8 mouse cellular contexts compared by ENCODE assay signal in genomic region chr3:97628391-97629001, GRCm38 (mm10). TPM values are rescaled to one million over a fixed set of nuclear protein-coding genes. Genes with fewer than 3 reads are reported as not detected.
DNase-seq lines count a peak whose midpoint lies in the region; ATAC-seq and TF ChIP-seq lines count a peak whose summit lies in the region.

Gene Fmo5, plus strand, starts transcription at chr3:97628804.

- peaks cover 4% of the 10 kb centered on the region; the same call in 1 of the 2 replicates for H3K79me2 ChIP-seq in liver, adult 2 months (ENCODE audit: control insufficient read depth, insufficient read depth, low read length)

- H3K4me1 ChIP-seq in bone marrow, adult 2 months (ENCODE audit: control insufficient read depth, insufficient read depth, low read length), result peaks cover 5% of the 10 kb centered on the region; the same call in 1 of the 2 replicates
- no peaks in the 10 kb centered on the region for H3K4me1 ChIP-seq in hindbrain, embryonic 14.5 days (replicated peaks; ENCODE audit: control insufficient read depth, insufficient read depth, low read length)
- peaks cover 21% of the 10 kb centered on the region for H3K4me1 ChIP-seq in liver, adult 2 months (ENCODE audit: control insufficient read depth, insufficient read depth, low read length)
- 0 out of 2 replicates have a peak, but pooled peaks cover 2% of the 10 kb centered on the region for H3K4me1 ChIP-seq in stomach, postnatal 0 days (replicated peaks; ENCODE audit: control insufficient read depth, insufficient read depth)

- H3K4me3 ChIP-seq in bone marrow, adult 2 months (replicated peaks; ENCODE audit: control insufficient read depth, low read depth, low read length), result peak within 1 kb of the TSS; percentile 56
- peak within 1 kb of the TSS; percentile 17 for H3K4me3 ChIP-seq in hindbrain, embryonic 14.5 days (replicated peaks; ENCODE audit: low read length)
- peak within 1 kb of the TSS; percentile 67 for H3K4me3 ChIP-seq in liver, adult 2 months (ENCODE audit: insufficient read depth, low read depth, low read length)
- peak within 1 kb of the TSS; percentile 46 for H3K4me3 ChIP-seq in stomach, postnatal 0 days (ENCODE audit: low read depth, low read length)

- ATAC-seq in hindbrain, embryonic 14.5 days (ENCODE audit: low FRiP score), result no peak
- peak; percentile 93 for ATAC-seq in stomach, postnatal 0 days (ENCODE audit: low FRiP score, low TSS enrichment)

- no peaks in the 10 kb centered on the region for H3K9me3 ChIP-seq in hindbrain, embryonic 14.5 days (ENCODE audit: control insufficient read depth, low read length)
- H3K9me3 ChIP-seq in stomach, postnatal 0 days (ENCODE audit: control insufficient read depth, low read length), result no peaks in the 10 kb centered on the region

- H3K27ac ChIP-seq in bone marrow, adult 2 months (ENCODE audit: control insufficient read depth, insufficient read depth, low read depth, low read length, poor library complexity), result peak within 1 kb of the TSS; percentile 73
- H3K27ac ChIP-seq in hindbrain, embryonic 14.5 days, result no peak within 1 kb of the TSS
- peak within 1 kb of the TSS; percentile 83 for H3K27ac ChIP-seq in liver, adult 2 months (replicated peaks; ENCODE audit: insufficient read depth, low read depth, low read length)
- H3K27ac ChIP-seq in stomach, postnatal 0 days (replicated peaks), result peak within 1 kb of the TSS; percentile 63

- peak; percentile 85 for DNase-seq in CD4-positive, CD25-positive, alpha-beta regulatory T cell, adult 2 months (ENCODE audit: low read depth, low spot score)
- DNase-seq in gastrocnemius, adult 18-20 months (ENCODE audit: low spot score), result peak; percentile 76
- DNase-seq in hindbrain, embryonic 14.5 days (ENCODE audit: low spot score), result no peak
- DNase-seq in liver, adult 2 months (ENCODE audit: extremely low read depth, low read depth, low spot score), result peak; percentile 91
- DNase-seq in monocyte, adult 2 months (ENCODE audit: low read depth in 1 of 2, low spot score in 2 of 2), result peak; percentile 8 to 17
- DNase-seq in stomach, postnatal 0 days (ENCODE audit: low spot score), result peak; percentile 82
- no peak for DNase-seq in layer of hippocampus, adult 9-11 months

- WGBS in bone marrow, adult 2 months, result under 1% methylated on average over 18 of the region's 18 CpGs
- WGBS in hindbrain, embryonic 14.5 days, result 7% methylated on average over 18 of the region's 18 CpGs
- WGBS in liver, adult 2 months, result under 1% methylated on average over 18 of the region's 18 CpGs
- WGBS in stomach, postnatal 0 days, result 1% methylated on average over 18 of the region's 18 CpGs

- peak within 1 kb of the TSS; percentile 47 for H3K4me2 ChIP-seq in hindbrain, embryonic 14.5 days (replicated peaks)
- peak within 1 kb of the TSS; percentile 54 for H3K4me2 ChIP-seq in stomach, postnatal 0 days (replicated peaks; ENCODE audit: low read depth)

- TF ChIP-seq CTCF in bone marrow, adult 2 months (IDR thresholded peaks at IDR 0.05; ENCODE audit: control insufficient read depth, insufficient read depth, low read length), result no peak
- TF ChIP-seq CTCF in liver, adult 2 months (IDR thresholded peaks at IDR 0.05; ENCODE audit: low read depth, low read length), result no peak
- no peak for TF ChIP-seq CTCF in stomach, postnatal 0 days (IDR thresholded peaks at IDR 0.05; ENCODE audit: low read depth)

- peak; percentile 73; the same call in 1 of the 2 replicates for TF ChIP-seq POLR2A in bone marrow, adult 2 months (IDR thresholded peaks at IDR 0.05; ENCODE audit: borderline replicate concordance, control insufficient read depth, low read depth, low read length)
- TF ChIP-seq POLR2A in liver, adult 2 months (IDR thresholded peaks at IDR 0.05; ENCODE audit: extremely low read depth, insufficient read depth, low read length), result peak; percentile 100

- H3K9ac ChIP-seq in hindbrain, embryonic 14.5 days, result no peak within 1 kb of the TSS
- peak within 1 kb of the TSS; percentile 86 for H3K9ac ChIP-seq in liver, adult 2 months (ENCODE audit: low read depth, low read length)
- peak within 1 kb of the TSS; percentile 63 for H3K9ac ChIP-seq in stomach, postnatal 0 days (ENCODE audit: low read length)

- no peaks in the 10 kb centered on the region for H3K27me3 ChIP-seq in hindbrain, embryonic 14.5 days (ENCODE audit: control insufficient read depth, insufficient read depth, low read length)
- no peaks in the 10 kb centered on the region for H3K27me3 ChIP-seq in liver, adult 2 months (ENCODE audit: control insufficient read depth, insufficient read depth, low read length)
- H3K27me3 ChIP-seq in stomach, postnatal 0 days (ENCODE audit: control insufficient read depth, insufficient read depth, low read length), result no peaks in the 10 kb centered on the region

- no peak for TF ChIP-seq EP300 in stomach, postnatal 0 days (optimal IDR thresholded peaks at IDR 0.05)

- no peaks in the 10 kb centered on the region for H3K36me3 ChIP-seq in hindbrain, embryonic 14.5 days (replicated peaks; ENCODE audit: control insufficient read depth, insufficient read depth)
- peaks cover 12% of the 10 kb centered on the region for H3K36me3 ChIP-seq in liver, adult 2 months (ENCODE audit: control insufficient read depth, insufficient read depth, low read length)
- H3K36me3 ChIP-seq in stomach, postnatal 0 days (ENCODE audit: control insufficient read depth, insufficient read depth, low read length), result no peaks in the 10 kb centered on the region

RNA-seq across cellular contexts. Expression of gene Fmo5, which starts in this region (rescaled TPM):
- 7.3 and 20.1 TPM in 2 replicates for polyA plus RNA-seq in bone marrow, adult 2 months (2011; ENCODE audit: insufficient read depth, insufficient read length, low replicate concordance, missing spikeins)
- 1 to 10 TPM; 5.7 to 6.5 TPM for total RNA-seq in gastrocnemius, adult 18-20 months (2021)
- 0.61 and 1.0 TPM in 2 replicates for polyA plus RNA-seq in hindbrain, embryonic 14.5 days (2014; fragmentation: Nextera tagmentation; extraction: Ambion mirVana)
- total RNA-seq in liver, adult 2 months (2014; rRNA removed), result 352 and 363 TPM in 2 replicates
- polyA plus RNA-seq in liver, adult 2 months (2012; rRNA removed), result 145 and 230 TPM in 2 replicates
- polyA plus RNA-seq in stomach, postnatal 0 days (2015; fragmentation: Nextera tagmentation; extraction: Ambion mirVana), result 26.4 and 31.8 TPM in 2 replicates

Comparison
In these comparisons a context has a peak if more than half of its experiments do, and no peak if none do; other contexts are left out.
1. RNA of gene Fmo5 (total RNA-seq): 352 to 363 TPM in liver, adult 2 months; 5.7 to 6.5 TPM in gastrocnemius, adult 18-20 months; every median in the first group is over 10 times any median in the second.
2. DNase-seq: peak in CD4-positive, CD25-positive, alpha-beta regulatory T cell, adult 2 months (single experiment), gastrocnemius, adult 18-20 months (single experiment), liver, adult 2 months (single experiment), monocyte, adult 2 months (2 of 2) and stomach, postnatal 0 days (single experiment); none in hindbrain, embryonic 14.5 days (single experiment) and layer of hippocampus, adult 9-11 months (single experiment).
3. H3K4me3 ChIP-seq: peak in every context shown above with its lines; median percentile 67 in liver, adult 2 months; 56 in bone marrow, adult 2 months; 46 in stomach, postnatal 0 days; 17 in hindbrain, embryonic 14.5 days.